Mouse (Mus musculus) C2C12 (cell line): ENCODE data around the gene Ak4. TPM values are rescaled to one million over a fixed set of nuclear protein-coding genes. Genes with fewer than 3 reads are reported as not detected.
"Not testable (repeated sequence)": the region's sequence is repeated elsewhere in the genome, so short reads cannot be mapped to it uniquely, and the experiment has no call there.

ENCODE experiments used
- H3K27me3 ChIP-seq: one replicate; pipeline ENCODE4 v1.6.1; 2011; ENCODE audit not compliant: control insufficient read depth, insufficient read depth, insufficient read length
- H3K36me3 ChIP-seq: one replicate; pipeline ENCODE4 v1.6.1; 2011; ENCODE audit not compliant: control insufficient read depth, insufficient read depth
- H3K4me3 ChIP-seq: one replicate; pipeline ENCODE4 v1.5.1; 2011; ENCODE audit warnings: mild to moderate bottlenecking, control low read depth; ENCODE audit not compliant: poor library complexity, insufficient read depth, severe bottlenecking
- H3K79me2 ChIP-seq: one replicate; pipeline ENCODE4 v1.6.1; 2011; ENCODE audit not compliant: control insufficient read depth, insufficient read depth
- H3K79me3 ChIP-seq: one replicate; pipeline ENCODE4 v1.6.1; 2011; ENCODE audit warnings: low read depth, control low read depth
- H3ac ChIP-seq: one replicate; pipeline ENCODE3; 2011; ENCODE audit warnings: low read depth; ENCODE audit not compliant: control insufficient read depth, insufficient read length
- CEBPB ChIP-seq: IDR thresholded peaks from one replicate; pipeline ENCODE4 v1.6.1; 2011; ENCODE audit warnings: low read depth, mild to moderate bottlenecking, control low read depth, moderate library complexity
- CTCF ChIP-seq: IDR thresholded peaks from one replicate; pipeline ENCODE4 v1.5.1; 2011; ENCODE audit not compliant: control insufficient read depth, insufficient read depth, insufficient read length
- FOSL1 ChIP-seq: IDR thresholded peaks from one replicate; pipeline ENCODE4 v1.8.0; 2011; ENCODE audit warnings: mild to moderate bottlenecking, low read length; ENCODE audit not compliant: poor library complexity, insufficient read depth, severe bottlenecking
- MAX ChIP-seq: IDR thresholded peaks from one replicate; pipeline ENCODE4 v1.6.1; 2011; ENCODE audit warnings: mild to moderate bottlenecking, control low read depth
- MYOD1 ChIP-seq: IDR thresholded peaks from one replicate; pipeline ENCODE4 v1.6.1; 2011; ENCODE audit warnings: low read depth; ENCODE audit not compliant: control insufficient read depth, insufficient read length
- MYOG ChIP-seq: IDR thresholded peaks from one replicate; pipeline ENCODE4 v1.6.1; 2011; ENCODE audit not compliant: control insufficient read depth, insufficient read length; ENCODE audit errors: extremely low read depth
- USF1 ChIP-seq: IDR thresholded peaks from one replicate; pipeline ENCODE4 v1.6.1; 2011; ENCODE audit warnings: low read depth, mild to moderate bottlenecking, control low read depth, moderate library complexity
- polyA plus RNA-seq: library from polyadenylated mRNA; unstranded; fragments of >200 nt; fragmentation: generic; extraction: Trizol; gene quantifications from one replicate; pipeline ENCODE4 v1.2.1, GENCODE M21; 2012; ENCODE audit warnings: missing spikeins

Gene Ak4
- polyA plus RNA-seq, 1 experiment = 0.25 TPM

DNA sequence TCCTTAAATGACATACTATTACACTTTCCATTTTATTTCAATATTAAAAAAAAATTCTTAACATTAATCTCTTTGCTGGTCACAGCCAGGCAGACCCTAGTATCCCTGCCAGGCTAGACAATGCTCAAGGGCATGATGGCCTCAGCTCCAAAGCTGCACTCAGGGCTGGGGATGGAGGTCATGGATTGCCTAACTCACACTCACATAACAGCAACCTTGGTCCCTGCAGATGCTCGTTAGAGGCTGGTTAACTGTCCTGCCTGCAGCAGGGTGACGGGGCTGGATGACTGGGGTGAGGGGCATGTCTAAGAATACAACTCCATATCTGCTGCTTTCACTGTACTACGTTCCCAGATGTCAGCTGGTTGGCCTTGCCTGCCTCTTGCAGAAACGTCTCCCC lies 40.8 kb upstream of the Ak4 start:
- Histone ChIP-seq H3K4me3 (no peak overlapping the region), H3K27me3 (peaks cover 8% of the 10 kb centered on the region), H3ac (no peak overlapping the region), H3K79me2 (no peaks in the 10 kb centered on the region), H3K79me3 (no peaks in the 10 kb centered on the region), H3K36me3 (no peaks in the 10 kb centered on the region)
- TF ChIP-seq MYOD1 = no peak
- TF ChIP-seq USF1 = no peak
- no peak for TF ChIP-seq CEBPB
- TF ChIP-seq MAX = no peak
- TF ChIP-seq CTCF = no peak
- TF ChIP-seq FOSL1 = no peak
- TF ChIP-seq MYOG = no peak

DNA sequence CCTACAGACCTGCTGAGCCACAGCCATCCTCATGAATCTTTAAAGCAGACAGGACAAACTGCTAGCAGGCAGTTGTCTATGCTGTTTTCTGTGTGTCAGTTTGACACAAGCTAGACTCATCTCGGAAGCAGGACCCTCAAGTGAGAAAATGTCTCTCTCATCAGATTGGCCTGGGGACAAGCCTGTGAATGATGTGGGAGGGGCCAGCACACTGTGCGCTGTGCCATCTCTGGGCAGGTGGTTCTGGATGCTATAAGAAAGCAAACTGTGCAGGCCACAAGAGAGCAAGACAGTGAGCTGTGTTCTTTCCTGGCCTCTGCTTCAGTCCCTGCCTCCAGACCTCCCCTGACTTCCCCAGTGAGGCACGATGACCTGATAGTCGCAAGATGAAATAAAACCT lies 40.3 kb upstream of the Ak4 start:
- Histone ChIP-seq H3K4me3 (no peak overlapping the region), H3K79me2 (no peaks in the 10 kb centered on the region), H3K79me3 (no peaks in the 10 kb centered on the region), H3K36me3 (no peaks in the 10 kb centered on the region), H3K27me3 (peaks cover 8% of the 10 kb centered on the region), H3ac (no peak overlapping the region)
- no peak for TF ChIP-seq MYOD1
- TF ChIP-seq FOSL1 = no peak

DNA sequence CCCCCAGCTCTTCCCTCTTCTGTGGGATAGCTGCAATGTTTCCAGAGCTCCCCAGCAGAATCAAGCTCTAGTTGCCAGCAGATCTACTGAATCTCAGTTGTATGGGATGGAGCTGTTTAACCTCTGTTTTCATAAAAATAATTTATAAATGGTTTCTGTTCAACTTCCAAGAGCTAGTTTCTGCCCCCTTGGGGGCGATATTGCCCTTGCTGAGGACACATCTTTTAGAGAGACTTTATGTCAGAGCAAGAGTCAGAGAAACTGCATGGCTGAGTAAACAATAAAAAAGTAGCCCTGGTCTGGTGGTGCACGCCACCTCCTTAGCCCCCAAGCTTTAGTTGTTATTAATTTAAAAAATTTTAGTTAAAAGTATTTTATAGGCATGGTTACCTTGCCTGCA lies 34.1 kb upstream of the Ak4 start:
- no peaks in the 10 kb centered on the region for H3K79me3 ChIP-seq
- no peaks in the 10 kb centered on the region for H3K36me3 ChIP-seq
- TF ChIP-seq CEBPB = no peak
- no peak for TF ChIP-seq CTCF
- no peak overlapping the region for H3ac ChIP-seq
- peaks cover 7% of the 10 kb centered on the region for H3K27me3 ChIP-seq
- H3K79me2 ChIP-seq = no peaks in the 10 kb centered on the region
- H3K4me3 ChIP-seq = no peak overlapping the region

DNA sequence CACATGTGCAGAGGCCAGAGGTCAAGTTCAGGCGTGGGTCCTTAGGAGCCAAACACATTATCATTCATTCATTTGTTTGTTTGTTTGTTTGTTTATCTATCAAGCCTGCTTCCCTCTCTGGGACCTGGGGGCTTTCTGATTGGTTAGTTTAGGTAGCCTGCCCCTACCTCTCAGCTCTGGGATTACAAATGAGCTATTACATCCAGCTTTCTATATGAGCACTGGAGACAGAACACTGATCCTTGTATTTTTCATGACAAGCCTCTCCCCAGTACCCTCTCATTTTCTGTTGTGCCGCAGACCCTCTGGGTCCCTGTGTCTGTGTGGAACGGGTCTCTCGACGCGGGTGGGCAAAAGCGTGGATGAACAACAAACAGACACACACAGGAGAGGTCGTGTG lies 30.8 kb upstream of the Ak4 start:
- no peak for TF ChIP-seq FOSL1
- no peak overlapping the region for H3K4me3 ChIP-seq
- H3K27me3 ChIP-seq = no peaks in the 10 kb centered on the region

DNA sequence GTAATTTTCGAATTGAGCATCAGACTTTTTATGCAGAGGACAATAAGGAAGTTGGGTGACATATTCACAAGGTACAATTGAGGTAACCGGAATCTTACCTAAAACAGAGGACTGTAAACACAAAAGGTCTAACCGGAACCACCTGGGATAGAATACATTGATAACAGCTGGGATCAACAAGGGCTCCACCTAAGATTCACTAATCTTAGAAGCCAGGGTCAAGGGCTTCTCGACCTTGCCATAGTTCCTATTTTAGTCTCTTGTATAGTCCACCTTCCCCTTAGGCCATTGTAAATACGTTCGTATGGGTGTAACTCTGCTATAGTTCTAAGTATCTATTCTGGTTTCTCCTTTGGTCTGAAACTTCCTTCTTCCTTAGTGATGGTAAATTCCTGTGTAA lies 30.4 kb upstream of the Ak4 start:
- H3ac ChIP-seq, H3K79me3 ChIP-seq, H3K79me2 ChIP-seq, H3K36me3 ChIP-seq, H3K27me3 ChIP-seq, H3K4me3 ChIP-seq: not testable (repeated sequence)

More for the DNA sequence above, 30.8 kb upstream of the Ak4 start:
- Histone ChIP-seq H3ac (no peak overlapping the region), H3K36me3 (no peaks in the 10 kb centered on the region), H3K79me2 (no peaks in the 10 kb centered on the region), H3K79me3 (no peaks in the 10 kb centered on the region)

DNA sequence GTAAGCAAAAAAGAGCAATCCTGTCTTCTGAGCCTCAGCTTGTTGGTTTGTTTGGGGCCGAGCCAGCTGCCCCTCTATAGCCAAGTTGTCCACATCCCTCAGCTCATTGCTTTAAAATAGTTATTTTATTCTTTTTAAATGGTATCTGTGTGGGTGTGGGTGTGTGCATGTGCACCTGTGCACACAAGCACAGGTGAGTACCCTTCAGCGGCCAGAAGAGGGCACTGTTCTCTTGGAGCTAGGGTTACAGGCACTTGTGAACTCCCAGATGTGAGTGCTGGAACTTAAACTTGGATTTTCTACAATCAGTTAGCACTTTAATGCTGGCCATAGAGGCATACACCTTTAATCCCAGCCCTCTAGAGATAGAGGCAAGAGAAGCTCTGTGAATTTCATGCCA lies 26.8 kb upstream of the Ak4 start:
- Histone ChIP-seq H3K36me3 (no peaks in the 10 kb centered on the region), H3K79me3 (no peaks in the 10 kb centered on the region), H3ac (no peak overlapping the region), H3K79me2 (no peaks in the 10 kb centered on the region), H3K27me3 (no peaks in the 10 kb centered on the region), H3K4me3 (no peak overlapping the region)
- no peak for TF ChIP-seq FOSL1
- no peak for TF ChIP-seq MYOD1
- TF ChIP-seq MYOG = no peak
- TF ChIP-seq CEBPB = no peak
- TF ChIP-seq CTCF = no peak
- TF ChIP-seq USF1 = no peak
- no peak for TF ChIP-seq MAX

DNA sequence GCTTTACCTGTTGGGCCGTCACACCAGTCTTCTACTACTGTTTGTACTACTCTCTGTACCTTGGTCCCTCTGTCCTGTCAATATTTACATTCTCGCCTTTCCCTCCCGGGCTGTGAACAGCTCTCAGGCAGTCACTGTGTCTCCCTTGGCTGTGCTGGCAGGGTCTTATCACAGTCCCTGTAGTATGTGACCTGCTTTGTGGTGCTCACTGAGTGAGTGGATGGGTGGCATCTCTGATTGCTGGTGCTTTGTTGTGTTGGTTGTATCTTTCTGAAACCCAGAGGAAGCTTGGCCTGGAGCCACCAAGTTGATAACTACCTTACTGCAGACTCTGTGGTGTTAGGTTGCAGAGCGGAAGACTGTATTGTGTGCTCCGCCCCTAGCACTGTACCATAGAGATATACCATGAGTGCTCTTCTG lies 25.8 kb upstream of the Ak4 start:
- TF ChIP-seq MYOG = no peak
- no peak for TF ChIP-seq FOSL1
- no peak for TF ChIP-seq MAX
- TF ChIP-seq CTCF = no peak
- no peak for TF ChIP-seq USF1
- TF ChIP-seq MYOD1 = no peak
- TF ChIP-seq CEBPB = no peak
- Histone ChIP-seq H3K27me3 (no peaks in the 10 kb centered on the region), H3ac (no peak overlapping the region), H3K4me3 (no peak overlapping the region), H3K79me2 (no peaks in the 10 kb centered on the region), H3K79me3 (no peaks in the 10 kb centered on the region), H3K36me3 (no peaks in the 10 kb centered on the region)
